Mouse (Mus musculus): ENCODE measurements around the gene Gm11563.

GRCm38 (mm10) chr11:99634653-99635134, 24.1 kb downstream of the Gm11563 start, which contains the start of gene Krtap4-2:
- no peak for TF ChIP-seq CTCF (IDR thresholded peaks at IDR 0.05; ENCODE audit: borderline replicate concordance, insufficient read depth, low read depth, low read length)
- TF ChIP-seq POLR2A (IDR thresholded peaks at IDR 0.05; ENCODE audit: borderline replicate concordance, insufficient read depth, low read length) = no peak

All from cerebellum, adult 2 months (tissue).